ENCODE assay signal across 9 mouse cellular contexts in the genomic region with DNA sequence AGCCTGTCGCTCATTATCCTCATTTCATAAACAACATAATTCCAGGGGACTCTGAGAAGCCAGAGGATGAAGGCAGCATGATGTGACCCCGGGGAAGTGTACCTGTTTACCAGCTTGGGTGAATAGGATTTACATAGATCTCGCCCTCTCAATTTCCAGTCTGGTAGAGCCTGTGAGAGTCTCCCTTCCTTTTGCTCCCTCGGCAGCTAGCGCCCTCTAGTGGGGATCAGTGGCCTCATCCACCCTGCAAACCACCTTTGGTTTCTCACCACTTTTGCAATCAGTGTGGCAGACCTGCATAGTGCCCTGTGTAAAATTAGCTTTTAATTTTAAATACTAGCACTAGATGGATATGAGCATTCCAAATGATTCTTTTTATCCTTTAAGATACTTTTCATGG.
DNase-seq lines count a peak whose midpoint lies in the region; TF ChIP-seq lines count a peak whose summit lies in the region.
"Had no signal": no experiment of that assay in that cellular context is flagged by ENCODE, and none has a peak within 500 bp of the region (broad histone marks: within the 10 kb centered on the region; RNA-seq: fewer than 3 reads in every experiment).

No protein-coding gene starts in this region.

- intact Hi-C loops in left cerebral cortex, adult 2 months (cut with DNase I), result no loop called here

- no peak for TF ChIP-seq POLR2A in testis, adult 2 months (IDR thresholded peaks at IDR 0.05; ENCODE audit: control insufficient read depth, low read depth, low read length)

- no peak overlapping the region for H3K4me3 ChIP-seq in left cerebral cortex, adult 2 months
- no peak overlapping the region for H3K4me3 ChIP-seq in testis, adult 2 months (ENCODE audit: control insufficient read depth, low read depth, low read length)
- H3K4me3 ChIP-seq: neural tube, embryonic 13.5 days had no signal

- TF ChIP-seq CTCF in left cerebral cortex, adult 2 months (IDR thresholded peaks at IDR 0.05), result peak; percentile 74
- peak; percentile 87 for TF ChIP-seq CTCF in testis, adult 2 months (IDR thresholded peaks at IDR 0.05; ENCODE audit: control insufficient read depth, insufficient read depth, insufficient replicate concordance, low read depth, low read length)

- H3K36me3 ChIP-seq in testis, adult 2 months (ENCODE audit: control insufficient read depth, insufficient read depth, low read length), result no peaks in the 10 kb centered on the region

- no peak overlapping the region for H3K27ac ChIP-seq in left cerebral cortex, adult 2 months
- H3K27ac ChIP-seq in testis, adult 2 months (ENCODE audit: control insufficient read depth, insufficient read depth, low read depth, low read length), result no peak overlapping the region
- H3K27ac ChIP-seq: neural tube, embryonic 13.5 days had no signal

- DNase-seq in cerebellum, adult 18-20 months, result peak; percentile 45 to 54
- no peak for DNase-seq in cerebellum, adult 11-12 months
- peak in 1 of 2 experiments; percentile 25 for DNase-seq in left cerebral cortex, adult 2 months (ENCODE audit: extremely low spot score in 1 of 2, low spot score in 2 of 2)
- DNase-seq in left cerebral cortex, adult 11 months (ENCODE audit: low spot score), result no peak
- peak; percentile 52 for DNase-seq in adrenal gland, adult 2 months
- peak; percentile 15 for DNase-seq in embryo, embryonic 9.5 days (ENCODE audit: extremely low spot score)
- peak; percentile 42 to 45 for DNase-seq in lung, adult 18-20 months

- H3K27me3 ChIP-seq in testis, adult 2 months (ENCODE audit: control insufficient read depth, insufficient read depth, low read length), result no peaks in the 10 kb centered on the region
- H3K27me3 ChIP-seq: neural tube, embryonic 13.5 days had no signal

- no peaks in the 10 kb centered on the region for H3K4me1 ChIP-seq in testis, adult 2 months (ENCODE audit: control insufficient read depth, insufficient read depth, low read length)
- H3K4me1 ChIP-seq: neural tube, embryonic 13.5 days had no signal

Comparison
In these comparisons a context has a peak if more than half of its experiments do, and no peak if none do; other contexts are left out.
1. DNase-seq: peak in cerebellum, adult 18-20 months (2 of 2), adrenal gland, adult 2 months (single experiment), embryo, embryonic 9.5 days (single experiment) and lung, adult 18-20 months (2 of 2); none in cerebellum, adult 11-12 months (single experiment) and left cerebral cortex, adult 11 months (single experiment).